Mouse (Mus musculus): ENCODE data around the gene Cdca7l. TPM values are rescaled to one million over a fixed set of nuclear protein-coding genes. Genes with fewer than 3 reads are reported as not detected.

Gene Cdca7l
- polyA plus RNA-seq, 1 experiment from 2014 or later = 3.3 TPM

GRCm38 (mm10) chr12:117843302-117844074 is 39.4 kb downstream of the Cdca7l start:
- Histone ChIP-seq H3K4me1 (replicated peaks) (peaks cover 3% of the 10 kb centered on the region), H3K4me3 (peak overlapping the region; percentile 74), H3K27ac (replicated peaks) (no peak overlapping the region), H3K9ac (peak overlapping the region; percentile 83), H3K27me3 (peaks cover 59% of the 10 kb centered on the region), H3K4me2 (peak overlapping the region; percentile 99), H3K36me3 (no peaks in the 10 kb centered on the region), H3K9me3 (no peaks in the 10 kb centered on the region)
- WGBS = under 1% methylated on average over 75 of the region's 75 CpGs
- ATAC-seq (ENCODE audit: low read depth) = peak; percentile 97

GRCm38 (mm10) chr12:117844075-117844408 is 40.0 kb downstream of the Cdca7l start:
- Histone ChIP-seq H3K36me3 (no peaks in the 10 kb centered on the region), H3K27me3 (peaks cover 55% of the 10 kb centered on the region), H3K27ac (replicated peaks) (no peak overlapping the region), H3K9ac (peak overlapping the region; percentile 83), H3K4me2 (peak overlapping the region; percentile 99), H3K4me1 (replicated peaks) (peaks cover 3% of the 10 kb centered on the region), H3K9me3 (no peaks in the 10 kb centered on the region), H3K4me3 (peak overlapping the region; percentile 74)
- ATAC-seq (ENCODE audit: low read depth) = no peak
- WGBS = 1% methylated on average over 15 of the region's 15 CpGs

GRCm38 (mm10) chr12:117844917-117845316 is 40.8 kb downstream of the Cdca7l start:
- H3K27me3 ChIP-seq = peaks cover 48% of the 10 kb centered on the region
- H3K9me3 ChIP-seq = no peaks in the 10 kb centered on the region
- H3K4me1 ChIP-seq (replicated peaks) = peaks cover 3% of the 10 kb centered on the region
- H3K36me3 ChIP-seq = no peaks in the 10 kb centered on the region
- no peak overlapping the region for H3K27ac ChIP-seq (replicated peaks)
- no peak overlapping the region for H3K9ac ChIP-seq
- H3K4me3 ChIP-seq = no peak overlapping the region
- 24% methylated on average over 2 of the region's 2 CpGs for WGBS
- no peak for ATAC-seq (ENCODE audit: low read depth)
- H3K4me2 ChIP-seq = 0 out of 2 replicates have a peak overlapping the region, but pooled peaks have one; percentile 99

GRCm38 (mm10) chr12:117848621-117849020 is 44.5 kb downstream of the Cdca7l start:
- Histone ChIP-seq H3K27me3 (peaks cover 17% of the 10 kb centered on the region), H3K4me3 (no peak overlapping the region), H3K4me1 (replicated peaks) (no peaks in the 10 kb centered on the region; the same call in 1 of the 2 replicates), H3K9ac (no peak overlapping the region), H3K36me3 (no peaks in the 10 kb centered on the region), H3K9me3 (no peaks in the 10 kb centered on the region), H3K27ac (replicated peaks) (no peak overlapping the region), H3K4me2 (no peak overlapping the region)
- ATAC-seq (ENCODE audit: low read depth) = no peak
- 91% methylated on average over 6 of the region's 6 CpGs for WGBS

- Histone ChIP-seq H3K36me3 (no peaks in the 10 kb centered on the region), H3K4me3 (no peak overlapping the region), H3K27me3 (peaks cover 4% of the 10 kb centered on the region; the same call in 1 of the 2 replicates), H3K4me2 (no peak overlapping the region), H3K4me1 (replicated peaks) (no peaks in the 10 kb centered on the region; the same call in 1 of the 2 replicates), H3K9ac (no peak overlapping the region), H3K27ac (replicated peaks) (no peak overlapping the region), H3K9me3 (no peaks in the 10 kb centered on the region)
- 15% methylated on average over 10 of the region's 10 CpGs for WGBS
- no peak for ATAC-seq (ENCODE audit: low read depth)
Measured at GRCm38 (mm10) chr12:117850472-117850871, 46.4 kb downstream of the Cdca7l start.

GRCm38 (mm10) chr12:117853316-117853715 is 49.2 kb downstream of the Cdca7l start:
- Histone ChIP-seq H3K27me3 (no peaks in the 10 kb centered on the region), H3K9ac (no peak overlapping the region), H3K4me1 (replicated peaks) (no peaks in the 10 kb centered on the region; the same call in 1 of the 2 replicates), H3K27ac (replicated peaks) (no peak overlapping the region), H3K36me3 (no peaks in the 10 kb centered on the region), H3K9me3 (no peaks in the 10 kb centered on the region), H3K4me3 (no peak overlapping the region), H3K4me2 (no peak overlapping the region)
- peak; percentile 53; the same call in 1 of the 2 replicates for ATAC-seq (ENCODE audit: low read depth)
- WGBS = 23% methylated on average over 6 of the region's 6 CpGs

- H3K4me2 ChIP-seq = no peak overlapping the region
- H3K27me3 ChIP-seq = no peaks in the 10 kb centered on the region
- H3K4me1 ChIP-seq (replicated peaks) = no peaks in the 10 kb centered on the region
- no peaks in the 10 kb centered on the region for H3K9me3 ChIP-seq
- H3K9ac ChIP-seq = no peak overlapping the region
- H3K36me3 ChIP-seq = no peaks in the 10 kb centered on the region
- WGBS = 78% methylated on average over 9 of the region's 9 CpGs
- H3K27ac ChIP-seq (replicated peaks) = no peak overlapping the region
- no peak overlapping the region for H3K4me3 ChIP-seq
- no peak for ATAC-seq (ENCODE audit: low read depth)
Measured at GRCm38 (mm10) chr12:117857023-117857422, 52.9 kb downstream of the Cdca7l start.

GRCm38 (mm10) chr12:117857884-117858283 is 53.8 kb downstream of the Cdca7l start:
- Histone ChIP-seq H3K4me2 (no peak overlapping the region), H3K4me3 (no peak overlapping the region), H3K27me3 (no peaks in the 10 kb centered on the region), H3K36me3 (no peaks in the 10 kb centered on the region), H3K9me3 (no peaks in the 10 kb centered on the region), H3K9ac (no peak overlapping the region), H3K4me1 (replicated peaks) (no peaks in the 10 kb centered on the region), H3K27ac (replicated peaks) (no peak overlapping the region)
- no peak for ATAC-seq (ENCODE audit: low read depth)
- 88% methylated on average over 6 of the region's 6 CpGs for WGBS

GRCm38 (mm10) chr12:117860840-117861239 is 56.8 kb downstream of the Cdca7l start:
- 81% methylated on average over 7 of the region's 7 CpGs for WGBS
- Histone ChIP-seq H3K9ac (no peak overlapping the region), H3K4me3 (no peak overlapping the region), H3K9me3 (no peaks in the 10 kb centered on the region), H3K4me2 (no peak overlapping the region), H3K27me3 (no peaks in the 10 kb centered on the region), H3K36me3 (no peaks in the 10 kb centered on the region), H3K4me1 (replicated peaks) (no peaks in the 10 kb centered on the region), H3K27ac (replicated peaks) (no peak overlapping the region)
- ATAC-seq (ENCODE audit: low read depth) = no peak

GRCm38 (mm10) chr12:117861249-117861648 is 57.2 kb downstream of the Cdca7l start:
- no peak overlapping the region for H3K4me3 ChIP-seq
- no peaks in the 10 kb centered on the region for H3K9me3 ChIP-seq
- H3K36me3 ChIP-seq = no peaks in the 10 kb centered on the region
- H3K9ac ChIP-seq = no peak overlapping the region
- H3K4me2 ChIP-seq = no peak overlapping the region
- H3K27ac ChIP-seq (replicated peaks) = no peak overlapping the region
- no peaks in the 10 kb centered on the region for H3K4me1 ChIP-seq (replicated peaks)
- no peaks in the 10 kb centered on the region for H3K27me3 ChIP-seq
- no peak for ATAC-seq (ENCODE audit: low read depth)
- 75% methylated on average over 3 of the region's 3 CpGs for WGBS

GRCm38 (mm10) chr12:117862655-117863054 is 58.6 kb downstream of the Cdca7l start:
- 90% methylated on average over 5 of the region's 5 CpGs for whole genome bisulfite sequencing
- Histone ChIP-seq H3K4me3 (no peak overlapping the region), H3K27ac (replicated peaks) (no peak overlapping the region), H3K9me3 (no peaks in the 10 kb centered on the region), H3K36me3 (no peaks in the 10 kb centered on the region), H3K4me1 (replicated peaks) (no peaks in the 10 kb centered on the region), H3K27me3 (no peaks in the 10 kb centered on the region), H3K4me2 (no peak overlapping the region), H3K9ac (no peak overlapping the region)
- no peak for ATAC-seq (ENCODE audit: low read depth)

GRCm38 (mm10) chr12:117867708-117868564 is 63.8 kb downstream of the Cdca7l start:
- Histone ChIP-seq H3K9ac (no peak overlapping the region), H3K27ac (replicated peaks) (no peak overlapping the region)
- 93% methylated on average over 4 of the region's 4 CpGs for WGBS

More at GRCm38 (mm10) chr12:117867708-117868564, 63.8 kb downstream of the Cdca7l start:
- Histone ChIP-seq H3K4me1 (replicated peaks) (no peaks in the 10 kb centered on the region), H3K9me3 (0 out of 2 replicates have a peak, but pooled peaks cover 4% of the 10 kb centered on the region), H3K4me2 (no peak overlapping the region), H3K27me3 (no peaks in the 10 kb centered on the region), H3K36me3 (no peaks in the 10 kb centered on the region), H3K4me3 (no peak overlapping the region)
- ATAC-seq (ENCODE audit: low read depth) = no peak
